Mouse (Mus musculus) MEL (cell line): Measurements from ENCODE around the gene Mapkap1.

ENCODE experiments used
- CTCF ChIP-seq, 3 experiments: IDR thresholded peaks in 2 of 3; conservative IDR thresholded peaks in 1 of 3; 2 replicates each; pipeline ENCODE4 v1.5.1; 2011 to 2012; ENCODE audit warnings: low read length in 3 of 3, low read depth in 2 of 3, mild to moderate bottlenecking in 2 of 3, improper control_type of control experiment in 1 of 3, inconsistent platforms in 1 of 3, mixed read lengths in 1 of 3, moderate library complexity in 1 of 3; ENCODE audit not compliant: control insufficient read depth in 1 of 3, insufficient read depth in 1 of 3, poor library complexity in 1 of 3, severe bottlenecking in 1 of 3
- E2F4 ChIP-seq: IDR thresholded peaks from 2 replicates; pipeline ENCODE4 v1.6.1; 2011; ENCODE audit warnings: low read depth, low read length, improper control_type of control experiment, borderline replicate concordance
- EP300 ChIP-seq, 2 experiments: IDR thresholded peaks; 2 replicates each; pipeline ENCODE4 v1.6.1; 2011; ENCODE audit warnings: improper control_type of control experiment in 2 of 2, low read length in 2 of 2, low read depth in 1 of 2, mild to moderate bottlenecking in 1 of 2
- GATA1 ChIP-seq: IDR thresholded peaks from 2 replicates; pipeline ENCODE4 v1.6.1; 2011; ENCODE audit warnings: low read depth, low read length, improper control_type of control experiment
- HCFC1 ChIP-seq: IDR thresholded peaks from 2 replicates; pipeline ENCODE4 v1.6.1; 2012; ENCODE audit warnings: low read depth, mild to moderate bottlenecking, inconsistent platforms, low read length, improper control_type of control experiment, moderate library complexity
- MAFK ChIP-seq: IDR thresholded peaks from 2 replicates; pipeline ENCODE4 v1.6.1; 2011; ENCODE audit warnings: low read depth, mild to moderate bottlenecking, low read length, improper control_type of control experiment, borderline replicate concordance
- POLR2A ChIP-seq, 2 experiments: IDR thresholded peaks; 2 replicates each; pipeline ENCODE4 v1.6.1; 2011 to 2012; ENCODE audit warnings: low read length in 2 of 2, mild to moderate bottlenecking in 2 of 2, control low read depth in 1 of 2, improper control_type of control experiment in 1 of 2, low read depth in 1 of 2, moderate library complexity in 1 of 2; ENCODE audit not compliant: control insufficient read depth in 1 of 2, insufficient read depth in 1 of 2, poor library complexity in 1 of 2

DNA sequence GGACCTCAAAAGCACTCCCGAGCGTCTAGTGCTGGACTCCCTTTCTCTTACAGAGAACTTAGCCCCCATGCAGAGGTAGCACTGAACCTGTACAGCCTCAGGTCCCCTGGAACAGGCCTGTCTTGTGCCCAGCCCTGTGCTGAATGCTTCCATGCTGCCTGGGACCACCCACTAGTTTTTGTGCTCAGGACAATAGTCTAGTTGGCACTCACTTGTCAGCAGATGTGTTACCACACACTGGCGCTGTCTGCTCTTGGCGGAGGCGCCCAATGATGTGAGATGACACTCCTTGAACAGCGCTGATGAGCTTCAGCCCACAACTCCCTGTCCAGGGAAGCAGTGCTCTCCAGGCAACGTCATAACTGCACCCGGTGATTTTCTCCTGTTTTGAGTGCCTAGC is 182.0 kb downstream of the Mapkap1 start:
- TF ChIP-seq CTCF (IDR thresholded peaks at IDR 0.05 in 2 of 3, conservative IDR thresholded peaks at IDR 0.05 in 1 of 3; ENCODE audit: control insufficient read depth in 1 of 3, insufficient read depth in 1 of 3, low read depth in 2 of 3, low read length in 3 of 3, poor library complexity in 1 of 3, severe bottlenecking in 1 of 3) (no peak), E2F4 (no peak), EP300 (IDR thresholded peaks at IDR 0.05; ENCODE audit: low read depth in 1 of 2, low read length in 2 of 2) (no peak), MAFK (no peak), POLR2A (IDR thresholded peaks at IDR 0.05; ENCODE audit: control insufficient read depth in 1 of 2, insufficient read depth in 1 of 2, low read depth in 1 of 2, low read length in 2 of 2, poor library complexity in 1 of 2) (no peak), GATA1 (no peak), HCFC1 (no peak)
